Mouse (Mus musculus) left cerebral cortex, adult 2 months (tissue): ENCODE measurements around the gene Pla2g2c. TPM values are rescaled to one million over a fixed set of nuclear protein-coding genes. Genes with fewer than 3 reads are reported as not detected.

ENCODE experiments used
- DNase-seq, 2 experiments: peaks; one replicate each; pipeline ENCODE4 v3.0.0; 2021 to 2022; ENCODE audit warnings: low spot score in 2 of 2, mixed read lengths in 1 of 2; ENCODE audit errors: extremely low spot score in 1 of 2
- H3K27ac ChIP-seq: fragments of 200-600 bp; 2 replicates; pipeline ENCODE4 v1.8.1; 2022
- H3K4me3 ChIP-seq: fragments of 200-600 bp; 2 replicates; pipeline ENCODE4 v1.8.1; 2022
- CTCF ChIP-seq: fragments of 200-600 bp; IDR thresholded peaks from 2 replicates; pipeline ENCODE4 v1.8.1; 2022; ENCODE audit warnings: antibody characterized with exemption, mild to moderate bottlenecking, moderate library complexity
- intact Hi-C: fragments of 180-260 bp; cut with DNase I; formaldehyde crosslinking; loops from one replicate; pipeline ENCODE4 v1.15.1; 2025
- total RNA-seq, 2 experiments: library from RNA; stranded (reverse); gene quantifications; 2 replicates each; pipeline ENCODE4 v1.2.3; 2021

Pla2g2c gene
- total RNA-seq, 2 experiments from 2014 or later = not detected

- intact Hi-C loops = no loop called here
- DNase-seq = no peak
- H3K4me3 ChIP-seq = no peak overlapping the region
- TF ChIP-seq CTCF = no peak
- 0 out of 2 replicates have a peak overlapping the region, but pooled peaks have one; percentile 16 for H3K27ac ChIP-seq
These were observed 4.6 kb downstream of the Pla2g2c start for GRCm38 (mm10) chr4:138729018-138729703.

GRCm38 (mm10) chr4:138734105-138734504 lies 9.5 kb downstream of the Pla2g2c start:
- no peak overlapping the region for H3K4me3 ChIP-seq
- intact Hi-C loops = no loop called here
- peak overlapping the region; percentile 13 for H3K27ac ChIP-seq
- no peak for TF ChIP-seq CTCF
- DNase-seq = no peak

- no peak for TF ChIP-seq CTCF
- Histone ChIP-seq H3K4me3 (no peak overlapping the region), H3K27ac (peak overlapping the region; percentile 44)
- intact Hi-C loops = no loop called here
- DNase-seq = no peak
These were observed 10.3 kb downstream of the Pla2g2c start for GRCm38 (mm10) chr4:138734863-138735262.

- TF ChIP-seq CTCF = no peak
- Histone ChIP-seq H3K27ac (peak within 1 kb of the TSS; percentile 84), H3K4me3 (no peak within 1 kb of the TSS)
- intact Hi-C loops = no loop called here
- DNase-seq = no peak
These were observed 12.4 kb downstream of the Pla2g2c start, which contains the start of gene Ubxn10 for GRCm38 (mm10) chr4:138737031-138737430. Gene Ubxn10, minus strand, starts transcription at chr4:138737167.

GRCm38 (mm10) chr4:138739136-138739851 lies 14.7 kb downstream of the Pla2g2c start:
- DNase-seq = peak; percentile 36 to 56
- intact Hi-C loops = no loop called here
- TF ChIP-seq CTCF = no peak
- H3K4me3 ChIP-seq = no peak overlapping the region
- H3K27ac ChIP-seq = peak overlapping the region; percentile 84

- intact Hi-C loops = loop anchor here (2.0 kb wide), 1 partner anchor 297 kb away; no protein-coding TSS in a partner anchor
- no peak for DNase-seq
These were observed 21.3 kb downstream of the Pla2g2c start for GRCm38 (mm10) chr4:138745884-138746283.

GRCm38 (mm10) chr4:138746866-138747265 lies 22.3 kb downstream of the Pla2g2c start:
- DNase-seq = no peak
- intact Hi-C loops = loop anchor here (2.0 kb wide), 1 partner anchor 298 kb away; no protein-coding TSS in a partner anchor
- TF ChIP-seq CTCF = no peak

More at GRCm38 (mm10) chr4:138745884-138746283, 21.3 kb downstream of the Pla2g2c start:
- Histone ChIP-seq H3K4me3 (no peak overlapping the region), H3K27ac (0 out of 2 replicates have a peak overlapping the region, but pooled peaks have one; percentile 15)
- no peak for TF ChIP-seq CTCF

GRCm38 (mm10) chr4:138747851-138748250 lies 23.3 kb downstream of the Pla2g2c start:
- peak; percentile 43 to 54 for DNase-seq
- intact Hi-C loops = loop anchor here (1.0 to 2.0 kb wide), 3 partner anchors 45 to 299 kb away; no protein-coding TSS in a partner anchor
- peak overlapping the region; percentile 66; the same call in 1 of the 2 replicates for H3K27ac ChIP-seq
- H3K4me3 ChIP-seq = no peak overlapping the region
- no peak; the same call in none of the 2 replicates for TF ChIP-seq CTCF

More at GRCm38 (mm10) chr4:138746866-138747265, 22.3 kb downstream of the Pla2g2c start:
- no peak overlapping the region for H3K4me3 ChIP-seq
- H3K27ac ChIP-seq = peak overlapping the region; percentile 33; the same call in 1 of the 2 replicates

GRCm38 (mm10) chr4:138748369-138749072 lies 23.9 kb downstream of the Pla2g2c start:
- intact Hi-C loops = loop anchor here (1.0 kb wide), 2 partner anchors 45 to 103 kb away; no protein-coding TSS in a partner anchor
- peak overlapping the region; percentile 66 for H3K27ac ChIP-seq
- DNase-seq = peak; percentile 57
- no peak overlapping the region for H3K4me3 ChIP-seq
- peak; percentile 77 for TF ChIP-seq CTCF

- no peak for DNase-seq
- no peak overlapping the region for H3K27ac ChIP-seq
- intact Hi-C loops = no loop called here
- H3K4me3 ChIP-seq = no peak overlapping the region
- TF ChIP-seq CTCF = no peak; the same call in none of the 2 replicates
These were observed 28.0 kb downstream of the Pla2g2c start for GRCm38 (mm10) chr4:138752603-138753002.

GRCm38 (mm10) chr4:138753608-138754007 lies 29.0 kb downstream of the Pla2g2c start:
- DNase-seq = no peak

More at GRCm38 (mm10) chr4:138753608-138754007, 29.0 kb downstream of the Pla2g2c start:
- intact Hi-C loops = no loop called here
- Histone ChIP-seq H3K4me3 (no peak overlapping the region), H3K27ac (no peak overlapping the region)
- TF ChIP-seq CTCF = no peak
